Mouse (Mus musculus) testis, adult 2 months (tissue): ENCODE measurements around the gene Map2k2.

Source experiments
- CTCF ChIP-seq: fragments of 200-500 bp; IDR thresholded peaks from 2 replicates; pipeline ENCODE4 v1.5.1; 2012; ENCODE audit warnings: low read depth, mild to moderate bottlenecking, inconsistent platforms, low read length, moderate library complexity; ENCODE audit not compliant: control insufficient read depth, insufficient read depth, insufficient replicate concordance
- POLR2A ChIP-seq: fragments of 200-500 bp; IDR thresholded peaks from 2 replicates; pipeline ENCODE4 v1.6.1; 2012; ENCODE audit warnings: low read depth, mild to moderate bottlenecking, inconsistent platforms, low read length, moderate library complexity; ENCODE audit not compliant: control insufficient read depth

DNA sequence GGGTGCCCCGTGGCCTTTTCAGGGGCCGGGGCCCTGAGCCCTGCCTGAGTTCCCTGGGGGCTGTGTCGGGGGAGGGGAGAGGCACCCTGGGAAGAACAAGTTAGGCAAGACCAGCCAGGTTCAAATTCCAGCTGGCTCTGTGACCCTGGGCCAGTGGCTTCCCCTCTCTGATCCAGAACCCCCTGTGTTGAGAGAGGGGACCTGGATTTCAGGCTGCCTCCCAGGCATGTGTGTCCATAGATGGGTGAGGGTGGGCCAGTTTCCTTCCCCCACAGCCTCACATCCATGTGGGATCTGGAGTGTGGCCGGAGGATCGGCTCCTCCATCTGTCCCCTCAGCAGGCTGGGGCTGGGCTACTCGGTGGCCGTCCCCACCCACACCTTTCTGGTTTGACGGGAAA, 34.3 kb downstream of the Map2k2 start:
- TF ChIP-seq CTCF (no peak), POLR2A (no peak)
